Mouse (Mus musculus) G1E (cell line): ENCODE measurements around the gene Pld4.

Source experiments
- CTCF ChIP-seq: IDR thresholded peaks from 2 replicates; pipeline ENCODE4 v1.5.1; 2012; ENCODE audit warnings: low read depth, low read length, inconsistent platforms, mixed read lengths
- TAL1 ChIP-seq: conservative IDR thresholded peaks from 2 replicates; pipeline ENCODE4 v1.6.1; 2012; ENCODE audit warnings: low read depth, low read length, inconsistent platforms, mixed read lengths

GRCm38 (mm10) chr12:112734108-112734820, 26.2 kb upstream of the Pld4 start:
- TF ChIP-seq CTCF (no peak), TAL1 (no peak)
